Mouse (Mus musculus): ENCODE measurements at regions not wholly inside any gene's neighbourhood (a gene's known extent, or its start where the extent isn't known, plus 50 kb on each side); places are given as distances from the start of the nearest gene placed in this dataset.

DNA sequence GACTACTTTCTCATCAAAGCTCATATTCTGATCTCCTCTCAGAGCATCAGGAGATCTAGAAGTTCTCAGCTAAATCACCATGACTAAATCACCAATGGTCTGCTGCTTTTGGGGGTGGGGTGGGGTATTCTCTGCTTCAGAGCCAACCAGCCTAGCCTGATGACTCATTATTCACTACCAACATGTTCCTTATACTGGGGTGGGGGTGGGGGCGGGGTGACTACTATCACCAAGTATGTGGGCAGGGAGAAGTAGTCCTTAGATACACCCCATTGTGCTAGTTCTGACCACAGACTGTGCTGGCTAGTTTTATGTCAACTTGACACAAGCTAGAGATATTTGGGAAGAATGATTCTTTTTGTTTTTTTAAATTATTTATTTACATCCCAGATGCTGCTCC is 143.0 kb downstream of the Cbln1 start:
- TF ChIP-seq CTCF (IDR thresholded peaks at IDR 0.05; ENCODE audit: insufficient read depth, low read depth, low read length) = no peak
- TF ChIP-seq POLR2A (IDR thresholded peaks at IDR 0.05; ENCODE audit: insufficient read depth, low read depth, low read length) = no peak
